Mouse (Mus musculus) liver, postnatal 0 days (tissue): ENCODE results near the gene Spen. TPM values are rescaled to one million over a fixed set of nuclear protein-coding genes. Genes with fewer than 3 reads are reported as not detected.

ENCODE experiments used
- ATAC-seq: fragments of 200-750 bp; cut with Nextera tagmentation; 2 replicates; pipeline ENCODE4 v1.8.0; 2017; ENCODE audit warnings: mild to moderate bottlenecking, moderate library complexity
- DNase-seq: peaks from one replicate; pipeline ENCODE4 v3.0.0-alpha.2; 2016
- H3K27ac ChIP-seq: fragments of 300-500 bp; sonication (generic); 2 replicates; pipeline ENCODE4 v1.5.1; 2014; ENCODE audit warnings: antibody characterized with exemption, moderate library complexity, mild to moderate bottlenecking, low read depth
- H3K27me3 ChIP-seq: fragments of 300-500 bp; sonication (generic); 2 replicates; pipeline ENCODE4 v1.6.1; 2014; ENCODE audit warnings: low read length, control low read depth, mixed read lengths; ENCODE audit not compliant: insufficient read depth
- H3K36me3 ChIP-seq: fragments of 300-500 bp; sonication (generic); replicated peaks from 2 replicates; pipeline ENCODE4 v1.6.1; 2014; ENCODE audit warnings: mild to moderate bottlenecking, control low read depth, low read length, moderate library complexity, mixed read lengths; ENCODE audit not compliant: insufficient read depth
- H3K4me1 ChIP-seq: fragments of 300-500 bp; sonication (generic); 2 replicates; pipeline ENCODE4 v1.6.1; 2014; ENCODE audit warnings: antibody characterized with exemption, mild to moderate bottlenecking, control low read depth; ENCODE audit not compliant: insufficient read depth
- H3K4me2 ChIP-seq: fragments of 300-500 bp; sonication (generic); 2 replicates; pipeline ENCODE4 v1.6.1; 2014; ENCODE audit warnings: low read depth, mild to moderate bottlenecking, low read length, moderate library complexity, mixed read lengths
- H3K4me3 ChIP-seq: fragments of 300-500 bp; sonication (generic); 2 replicates; pipeline ENCODE4 v1.5.1; 2014; ENCODE audit warnings: low read depth, low read length
- H3K9ac ChIP-seq: fragments of 300-500 bp; sonication (generic); replicated peaks from 2 replicates; pipeline ENCODE4 v1.6.1; 2014; ENCODE audit warnings: mild to moderate bottlenecking, moderate library complexity
- H3K9me3 ChIP-seq: fragments of 300-500 bp; sonication (generic); 2 replicates; pipeline ENCODE4 v1.6.1; 2016; ENCODE audit warnings: mild to moderate bottlenecking, control low read depth, low read length, mixed read lengths
- CTCF ChIP-seq: sonication (generic); IDR thresholded peaks from 2 replicates; pipeline ENCODE4 v1.5.1; 2016; ENCODE audit warnings: antibody characterized with exemption, low read depth
- EP300 ChIP-seq: IDR thresholded peaks from 2 replicates; pipeline ENCODE4 v1.6.1; 2016; ENCODE audit warnings: antibody characterized with exemption, low read depth, mild to moderate bottlenecking
- WGBS: fragments of 180-500 bp; shearing (Covaris S2); extraction: QIAGEN DNeasy Blood & Tissue Kit; methylation state at CpG from one replicate; pipeline ENCODE4 v1.1.7; 2014; ENCODE audit not compliant: insufficient replicate concordance; 5-methylcytosine and 5-hydroxymethylcytosine counted together
- polyA plus RNA-seq: library from polyadenylated mRNA; unstranded; fragments of >200 nt; fragmentation: Nextera tagmentation; extraction: Ambion mirVana; gene quantifications from 2 replicates; pipeline ENCODE4 v1.2.1, GENCODE M21; 2015

The Spen gene
- polyA plus RNA-seq, 1 experiment from 2014 or later, result 3.0 TPM

DNA sequence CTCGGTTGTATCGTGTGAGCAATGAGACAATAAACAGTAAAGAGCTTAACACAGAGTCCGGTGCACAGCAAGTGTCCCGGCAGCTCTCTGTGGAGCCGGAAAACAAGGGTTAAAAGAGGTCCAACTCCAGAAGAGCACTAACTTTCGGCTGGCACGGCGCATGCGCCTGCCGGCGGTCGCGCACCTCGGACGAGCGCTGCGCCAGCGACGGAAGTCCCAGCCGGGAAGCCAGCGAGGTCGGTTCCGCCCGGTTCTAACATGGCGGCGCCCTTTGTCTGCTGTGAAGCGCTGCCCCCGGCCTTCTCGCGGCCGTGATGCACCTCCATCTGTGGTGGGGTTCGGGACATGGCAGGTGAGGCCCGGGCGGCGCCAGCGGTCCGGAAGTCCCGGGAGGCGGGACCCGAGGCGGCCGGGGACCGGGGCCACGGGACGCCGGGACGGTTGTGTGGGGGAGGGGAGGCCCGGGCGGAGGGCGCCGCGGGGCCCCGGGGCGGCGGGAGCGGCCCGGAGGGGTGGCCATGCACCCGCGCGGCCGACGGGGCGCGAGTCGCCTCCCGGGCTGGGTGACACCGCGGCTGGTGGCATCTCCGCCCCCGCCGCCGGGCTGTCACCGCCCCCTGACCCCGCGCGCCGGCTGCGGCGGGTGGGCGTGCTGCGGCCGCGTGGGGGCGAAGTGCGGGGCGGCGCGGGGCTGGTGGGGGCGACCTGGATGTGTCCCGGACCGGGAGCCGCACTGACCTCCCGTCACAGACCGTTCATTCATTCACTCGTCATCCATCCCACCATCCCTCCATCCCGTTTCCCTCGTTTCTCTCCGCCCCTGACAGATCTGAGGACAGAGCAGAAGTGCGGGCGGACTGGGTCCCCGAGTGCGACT is 93.7 kb downstream of the Spen start, which contains the start of gene Zbtb17:
Zbtb17 (plus strand) TSS at position 204 of the 877 bp plus-strand sequence.
- ATAC-seq (peak; percentile 96), DNase-seq (peak; percentile 93)
- Histone ChIP-seq H3K36me3 (peaks cover 9% of the 10 kb centered on the region; the same call in 1 of the 2 replicates), H3K9me3 (no peaks in the 10 kb centered on the region), H3K4me3 (peak within 1 kb of the TSS; percentile 96), H3K4me2 (peak within 1 kb of the TSS; percentile 89), H3K27ac (peak within 1 kb of the TSS; percentile 67), H3K27me3 (no peaks in the 10 kb centered on the region), H3K4me1 (peaks cover 13% of the 10 kb centered on the region), H3K9ac (peak within 1 kb of the TSS; percentile 86)
- WGBS, result under 1% methylated on average over 70 of the region's 102 CpGs
- TF ChIP-seq CTCF (no peak), EP300 (no peak)

DNA sequence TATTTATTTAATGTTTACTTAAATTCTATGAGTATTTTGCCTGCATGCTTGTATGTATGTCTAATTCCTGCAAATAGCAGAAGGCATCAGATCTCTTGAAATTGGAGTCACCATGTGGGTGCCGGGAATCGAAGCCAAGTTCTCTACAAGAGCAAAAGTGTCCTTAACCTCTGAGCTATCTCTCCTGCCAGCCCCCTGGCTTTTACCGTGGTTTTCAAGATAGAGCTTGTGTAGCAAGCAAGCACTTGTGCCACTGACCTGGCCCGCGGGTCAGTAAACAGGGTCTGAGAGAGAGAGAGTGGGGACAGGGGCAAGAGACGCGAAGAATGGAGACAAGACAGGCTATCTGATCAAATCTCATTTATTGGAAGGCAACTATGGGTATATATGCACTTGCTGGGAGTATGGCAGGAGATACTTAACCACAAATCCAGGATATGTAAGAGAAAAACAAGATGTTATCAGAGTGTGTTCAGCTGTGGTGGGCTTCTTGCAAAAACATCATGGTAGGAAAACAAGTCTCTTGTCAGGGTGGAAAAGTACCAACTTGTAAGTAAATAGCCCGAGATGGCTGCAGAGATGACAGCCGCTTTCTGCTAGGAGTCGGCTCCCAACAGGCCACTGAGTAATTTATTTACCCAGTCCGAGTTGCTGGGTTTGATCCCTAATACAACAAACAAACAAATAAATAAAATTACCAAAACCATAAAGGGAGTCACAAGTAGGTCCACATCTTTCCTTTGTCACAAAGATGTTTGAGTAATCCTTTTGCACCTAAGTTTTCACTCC is 94.6 kb downstream of the Spen start:
- Histone ChIP-seq H3K27ac (no peak overlapping the region; the same call in 1 of the 2 replicates), H3K9ac (peak overlapping the region; percentile 86), H3K27me3 (no peaks in the 10 kb centered on the region), H3K4me3 (peak overlapping the region; percentile 96), H3K4me1 (peaks cover 13% of the 10 kb centered on the region), H3K36me3 (peaks cover 9% of the 10 kb centered on the region; the same call in 1 of the 2 replicates), H3K9me3 (no peaks in the 10 kb centered on the region), H3K4me2 (peak overlapping the region; percentile 89)
- WGBS, result 27% methylated on average over 11 of the region's 11 CpGs
- DNase-seq, result peak; percentile 12
- TF ChIP-seq EP300 (no peak), CTCF (no peak)
- no peak for ATAC-seq

DNA sequence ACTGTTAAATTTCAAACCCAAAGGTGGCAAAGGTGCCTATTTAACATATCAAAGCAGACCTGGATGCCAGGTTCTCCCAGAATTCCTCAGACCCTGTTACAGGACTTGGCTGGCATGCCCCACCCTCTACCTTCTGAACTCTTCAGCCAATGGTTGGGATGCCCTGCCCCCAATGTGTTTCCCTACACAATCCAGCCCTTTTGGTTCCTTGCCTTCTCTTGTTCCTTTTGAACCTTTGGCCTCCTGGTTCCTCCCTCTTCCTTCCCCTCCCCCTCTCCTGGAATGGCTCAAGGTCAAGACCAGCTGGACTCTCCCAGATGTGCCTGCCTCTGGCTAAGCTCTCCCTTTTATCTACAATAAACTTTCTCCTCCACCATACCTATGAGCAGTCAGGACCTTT is 97.5 kb downstream of the Spen start:
- H3K9me3 ChIP-seq, result no peaks in the 10 kb centered on the region
- H3K4me1 ChIP-seq, result peaks cover 13% of the 10 kb centered on the region
- H3K9ac ChIP-seq, result no peak overlapping the region
- H3K27me3 ChIP-seq, result no peaks in the 10 kb centered on the region
- DNase-seq (no peak), ATAC-seq (no peak)
- TF ChIP-seq EP300, result no peak
- no peak for TF ChIP-seq CTCF
- H3K4me3 ChIP-seq, result no peak overlapping the region
- H3K27ac ChIP-seq, result no peak overlapping the region
- no peaks in the 10 kb centered on the region for H3K36me3 ChIP-seq
- no peak overlapping the region for H3K4me2 ChIP-seq

DNA sequence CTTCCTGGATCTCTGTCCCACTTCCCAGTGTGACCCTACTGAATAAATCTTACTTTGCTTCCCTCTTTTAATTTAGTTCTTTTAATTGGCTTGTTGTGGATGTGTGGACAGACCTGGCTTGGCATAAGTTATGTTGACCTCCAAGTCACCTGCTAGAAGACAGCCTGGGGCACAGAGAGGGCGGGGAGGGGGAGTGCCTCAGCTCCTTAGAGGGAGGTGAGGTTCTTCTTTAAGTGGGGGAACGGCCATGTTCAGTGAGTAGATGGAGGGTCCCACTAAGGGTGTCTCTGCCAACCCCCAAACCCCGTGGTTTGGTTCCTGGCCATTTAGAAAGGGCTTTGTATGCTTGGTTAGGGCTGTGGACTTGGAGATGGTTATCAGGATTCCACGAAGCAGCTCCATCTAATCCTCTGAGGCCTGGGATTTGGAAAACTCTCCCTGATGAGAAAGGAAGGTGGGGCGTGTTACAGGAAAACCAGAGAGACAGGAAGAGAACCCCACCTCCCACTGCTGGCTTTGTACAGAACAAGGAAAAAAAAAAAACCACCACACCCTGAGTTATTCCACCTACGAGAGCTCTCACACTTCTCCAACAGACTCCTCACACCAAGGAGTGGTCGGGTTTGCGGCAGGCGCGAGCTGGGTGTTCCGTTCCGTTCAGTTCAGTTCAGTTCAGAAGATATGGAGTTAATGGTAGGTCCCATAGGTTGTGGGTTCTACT is 99.2 kb downstream of the Spen start:
- TF ChIP-seq EP300, result no peak
- TF ChIP-seq CTCF, result no peak
- DNase-seq (no peak), ATAC-seq (no peak)
- no peak overlapping the region for H3K27ac ChIP-seq
- no peaks in the 10 kb centered on the region for H3K9me3 ChIP-seq
- peaks cover 6% of the 10 kb centered on the region for H3K4me1 ChIP-seq
- H3K4me2 ChIP-seq, result no peak overlapping the region
- no peak overlapping the region for H3K9ac ChIP-seq
- 71% methylated on average over 12 of the region's 12 CpGs for WGBS
- H3K4me3 ChIP-seq, result no peak overlapping the region
- no peaks in the 10 kb centered on the region for H3K27me3 ChIP-seq
- no peaks in the 10 kb centered on the region for H3K36me3 ChIP-seq

DNA sequence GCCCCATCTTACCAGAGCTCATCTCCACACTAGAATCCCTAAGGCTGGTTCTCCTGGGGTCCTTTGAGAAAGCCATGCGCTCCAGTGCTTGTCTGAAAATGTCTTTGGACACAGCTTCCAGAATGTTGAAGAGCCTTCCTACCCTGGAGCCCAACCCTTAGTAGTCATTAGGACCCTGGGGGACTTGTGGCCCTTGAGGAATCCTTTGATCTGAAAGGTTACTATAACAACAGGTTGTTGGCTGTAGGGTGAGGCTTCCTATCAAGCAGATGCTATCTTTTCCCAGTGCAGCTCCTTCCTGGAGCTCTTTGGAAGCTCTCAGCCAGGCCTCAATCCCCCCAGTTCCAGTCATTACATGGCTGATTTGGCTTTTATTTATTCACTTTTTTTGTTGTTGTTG is 102.4 kb downstream of the Spen start, which contains the start of gene Srarp:
Srarp (minus strand) TSS at position 132 of the 400 bp plus-strand sequence.
- no peaks in the 10 kb centered on the region for H3K9me3 ChIP-seq
- no peaks in the 10 kb centered on the region for H3K27me3 ChIP-seq
- H3K4me2 ChIP-seq, result no peak within 1 kb of the TSS
- TF ChIP-seq CTCF, result no peak
- TF ChIP-seq EP300, result no peak
- no peaks in the 10 kb centered on the region for H3K4me1 ChIP-seq
- 70% methylated on average over 1 of the region's 1 CpGs for WGBS
- H3K27ac ChIP-seq, result no peak within 1 kb of the TSS
- no peak within 1 kb of the TSS for H3K4me3 ChIP-seq
- no peaks in the 10 kb centered on the region for H3K36me3 ChIP-seq
- no peak for DNase-seq
- H3K9ac ChIP-seq, result no peak within 1 kb of the TSS
- ATAC-seq, result no peak

DNA sequence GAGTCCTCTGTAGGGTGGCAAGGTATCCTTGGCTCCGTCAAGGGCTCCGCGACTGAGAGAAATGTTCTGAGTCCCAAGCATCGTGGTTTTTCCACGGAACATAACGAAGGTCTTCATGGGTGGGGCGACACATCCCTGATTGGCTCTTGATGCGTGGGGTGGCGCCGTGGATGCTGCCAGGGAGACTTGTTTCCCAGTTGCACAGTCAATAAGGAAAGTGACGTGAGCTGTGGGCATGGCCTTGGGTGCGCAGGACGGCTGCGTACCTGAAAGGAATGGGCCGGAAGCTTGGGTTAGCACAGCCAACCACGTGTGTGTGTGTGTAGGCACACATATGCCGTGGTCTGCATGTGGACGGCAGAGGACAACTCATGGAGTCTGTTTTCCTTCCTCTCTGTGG is 105.2 kb downstream of the Spen start:
- Histone ChIP-seq H3K27ac (no peak overlapping the region), H3K4me3 (no peak overlapping the region)

More for the DNA sequence above, 105.2 kb downstream of the Spen start:
- no peak for ATAC-seq
- Histone ChIP-seq H3K9ac (no peak overlapping the region), H3K4me1 (no peaks in the 10 kb centered on the region), H3K9me3 (no peaks in the 10 kb centered on the region), H3K27me3 (no peaks in the 10 kb centered on the region), H3K36me3 (no peaks in the 10 kb centered on the region), H3K4me2 (no peak overlapping the region)
- no peak for DNase-seq
- TF ChIP-seq EP300 (no peak), CTCF (no peak)
- 80% methylated on average over 18 of the region's 18 CpGs for WGBS
